Mouse (Mus musculus): ENCODE measurements around the gene Galntl5.

DNA sequence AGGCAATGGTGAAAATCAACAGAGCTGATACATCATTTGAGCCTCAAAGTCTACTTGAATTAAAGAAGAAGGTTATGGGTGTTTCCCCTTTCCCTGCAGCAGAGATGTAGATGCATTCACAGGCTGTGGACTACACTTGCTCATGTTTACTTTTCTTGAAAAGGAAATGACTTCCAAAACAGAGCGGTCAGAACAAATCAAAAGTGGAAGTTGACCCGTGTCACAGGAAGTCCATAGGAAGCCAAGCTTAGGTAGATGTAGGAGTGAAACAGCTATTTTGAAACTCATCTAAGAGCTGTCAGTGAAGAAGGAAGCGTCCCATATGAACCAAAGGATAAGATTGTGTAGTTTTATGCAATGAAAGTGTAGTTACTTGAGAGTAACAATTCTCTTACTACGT is 14.6 kb upstream of the Galntl5 start:
- TF ChIP-seq CTCF (IDR thresholded peaks at IDR 0.05; ENCODE audit: control insufficient read depth, insufficient read depth, insufficient replicate concordance, low read depth, low read length) (no peak), POLR2A (IDR thresholded peaks at IDR 0.05; ENCODE audit: control insufficient read depth, low read depth, low read length) (no peak)

Measured in testis, adult 2 months (tissue).